Mouse (Mus musculus) myocyte (in vitro differentiated cells): ENCODE results near the gene Cox5b.

ENCODE experiments used
- E2F4 ChIP-seq: IDR thresholded peaks from one replicate; pipeline ENCODE4 v1.6.1; 2011; ENCODE audit warnings: mild to moderate bottlenecking, control low read depth, moderate library complexity; ENCODE audit not compliant: insufficient read depth
- MAX ChIP-seq: IDR thresholded peaks from one replicate; pipeline ENCODE4 v1.6.1; 2011; ENCODE audit warnings: low read depth, mild to moderate bottlenecking, control low read depth
- POLR2A ChIP-seq: IDR thresholded peaks from one replicate; pipeline ENCODE4 v1.6.1; 2011; ENCODE audit warnings: low read depth, mild to moderate bottlenecking, control low read depth, moderate library complexity; ENCODE audit not compliant: insufficient read length
- POLR2AphosphoS2 ChIP-seq: IDR thresholded peaks from one replicate; pipeline ENCODE4 v1.6.1; 2011; ENCODE audit warnings: low read depth, control low read depth; ENCODE audit not compliant: insufficient read length
- USF1 ChIP-seq: IDR thresholded peaks from one replicate; pipeline ENCODE4 v1.6.1; 2011; ENCODE audit warnings: low read depth, mild to moderate bottlenecking, control low read depth, moderate library complexity

- TF ChIP-seq POLR2A (no peak), MAX (no peak), USF1 (no peak), E2F4 (no peak), POLR2AphosphoS2 (no peak)
Measured at GRCm38 (mm10) chr1:36739231-36739630, 48.0 kb downstream of the Cox5b start.
